Mouse (Mus musculus) hindbrain, embryonic 14.5 days (tissue): ENCODE results near the gene Olfr1245. TPM values are rescaled to one million over a fixed set of nuclear protein-coding genes. Genes with fewer than 3 reads are reported as not detected.
"Not testable (repeated sequence)": the region's sequence is repeated elsewhere in the genome, so short reads cannot be mapped to it uniquely, and the experiment has no call there.

ENCODE experiments used
- ATAC-seq: fragments of 200-750 bp; cut with Nextera tagmentation; 2 replicates; pipeline ENCODE4 v1.8.0; 2017; ENCODE audit warnings: moderate number of reproducible peaks, mild to moderate bottlenecking, moderate TSS enrichment, moderate library complexity; ENCODE audit not compliant: low FRiP score
- DNase-seq: peaks from one replicate; pipeline ENCODE4 v3.0.0-alpha.2; 2015; ENCODE audit warnings: low spot score
- H3K27ac ChIP-seq: fragments of 300-500 bp; sonication (generic); 2 replicates; pipeline ENCODE4 v1.5.1; 2014; ENCODE audit warnings: mild to moderate bottlenecking, moderate library complexity
- H3K27me3 ChIP-seq: fragments of 300-500 bp; sonication (generic); 2 replicates; pipeline ENCODE4 v1.6.1; 2014; ENCODE audit warnings: mild to moderate bottlenecking, low read length, mixed read lengths; ENCODE audit not compliant: control insufficient read depth, insufficient read depth
- H3K36me3 ChIP-seq: fragments of 300-500 bp; sonication (generic); replicated peaks from 2 replicates; pipeline ENCODE4 v1.6.1; 2014; ENCODE audit not compliant: control insufficient read depth, insufficient read depth
- H3K4me1 ChIP-seq: fragments of 300-500 bp; sonication (generic); replicated peaks from 2 replicates; pipeline ENCODE4 v1.6.1; 2014; ENCODE audit warnings: antibody characterized with exemption, low read length, mixed read lengths; ENCODE audit not compliant: control insufficient read depth, insufficient read depth
- H3K4me2 ChIP-seq: fragments of 300-500 bp; sonication (generic); replicated peaks from 2 replicates; pipeline ENCODE4 v1.6.1; 2014; ENCODE audit warnings: mild to moderate bottlenecking, moderate library complexity
- H3K4me3 ChIP-seq: fragments of 300-500 bp; sonication (generic); replicated peaks from 2 replicates; pipeline ENCODE4 v1.5.1; 2014; ENCODE audit warnings: mild to moderate bottlenecking, low read length
- H3K9ac ChIP-seq: fragments of 300-500 bp; sonication (generic); 2 replicates; pipeline ENCODE4 v1.6.1; 2014
- H3K9me3 ChIP-seq: fragments of 300-500 bp; sonication (generic); 2 replicates; pipeline ENCODE4 v1.6.1; 2016; ENCODE audit warnings: low read length; ENCODE audit not compliant: control insufficient read depth
- WGBS: fragments of 180-500 bp; shearing (Covaris S2); extraction: QIAGEN DNeasy Blood & Tissue Kit; methylation state at CpG from one replicate; pipeline ENCODE4 v1.1.7; 2014; 5-methylcytosine and 5-hydroxymethylcytosine counted together
- polyA plus RNA-seq: library from polyadenylated mRNA; unstranded; fragments of >200 nt; fragmentation: Nextera tagmentation; extraction: Ambion mirVana; gene quantifications from 2 replicates; pipeline ENCODE4 v1.2.1, GENCODE M21; 2014

The Olfr1245 gene
- polyA plus RNA-seq: not detected in 2 replicates

DNA sequence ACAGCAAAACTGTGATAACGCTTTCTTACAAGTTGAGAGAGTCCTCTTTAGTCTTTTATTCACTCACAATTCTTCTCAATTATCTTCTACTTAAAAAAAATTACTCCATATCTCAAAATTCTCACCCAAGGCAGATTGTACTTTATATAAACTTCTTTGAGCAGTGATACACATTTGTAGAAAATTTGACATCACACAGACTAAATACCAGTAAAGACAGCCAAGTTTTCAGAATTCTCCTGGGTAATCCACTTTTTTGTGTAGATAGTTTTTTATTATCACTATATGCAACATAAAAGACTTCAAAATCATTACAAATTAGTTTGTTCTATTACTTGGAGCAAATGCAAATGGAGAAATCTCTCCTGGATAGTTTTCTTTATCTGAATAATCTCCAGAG lies at the start of gene Olfr1245:
Gene Olfr1245, minus strand, starts transcription at position 101 of the 400 bp plus-strand sequence.
- no peak for ATAC-seq
- Histone ChIP-seq H3K9ac (no peak within 1 kb of the TSS), H3K4me2 (no peak within 1 kb of the TSS), H3K27me3 (no peaks in the 10 kb centered on the region), H3K27ac (no peak within 1 kb of the TSS), H3K9me3 (no peaks in the 10 kb centered on the region), H3K36me3 (no peaks in the 10 kb centered on the region), H3K4me1 (no peaks in the 10 kb centered on the region), H3K4me3 (no peak within 1 kb of the TSS)
- DNase-seq: no peak
- 83% methylated on average over 1 of the region's 1 CpGs for WGBS

- not testable (repeated sequence) for ATAC-seq
Observed at GRCm38 (mm10) chr2:89618145-89618544, 39.9 kb upstream of the Olfr1245 start, which contains the start of gene Olfr1248. Gene Olfr1248 (minus strand): TSS chr2:89618245.

DNA sequence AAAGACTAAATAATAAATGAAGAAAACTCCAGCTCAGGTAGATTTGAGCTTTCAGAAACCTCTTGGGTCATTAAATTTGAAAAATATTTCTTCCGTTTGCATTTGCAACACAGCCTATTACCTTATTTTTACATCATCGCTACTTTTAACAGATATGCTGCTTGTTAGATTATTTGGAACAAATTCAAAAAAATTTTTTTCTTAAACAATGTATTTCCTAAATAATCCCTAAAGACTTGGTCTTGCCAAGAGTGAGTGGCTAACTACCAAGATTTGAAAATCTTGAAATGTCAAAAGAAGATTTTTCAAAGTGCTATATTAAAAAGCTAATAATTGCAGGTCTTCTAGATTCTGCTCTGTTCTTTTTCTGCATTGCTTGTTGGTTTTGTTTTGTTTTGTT lies 35.8 kb upstream of the Olfr1245 start, which contains the start of gene Olfr1247:
Gene Olfr1247, minus strand, starts transcription at position 101 of the 400 bp plus-strand sequence.
- Histone ChIP-seq H3K4me2 (no peak within 1 kb of the TSS), H3K4me3 (no peak within 1 kb of the TSS), H3K27me3 (no peaks in the 10 kb centered on the region), H3K36me3 (no peaks in the 10 kb centered on the region), H3K9me3 (no peaks in the 10 kb centered on the region), H3K9ac (no peak within 1 kb of the TSS), H3K4me1 (no peaks in the 10 kb centered on the region), H3K27ac (no peak within 1 kb of the TSS)
- ATAC-seq (no peak), DNase-seq (no peak)
- WGBS: 98% methylated on average over 2 of the region's 2 CpGs

More at GRCm38 (mm10) chr2:89618145-89618544, 39.9 kb upstream of the Olfr1245 start, which contains the start of gene Olfr1248:
- not testable (repeated sequence) for H3K36me3 ChIP-seq, H3K27me3 ChIP-seq, H3K9me3 ChIP-seq, DNase-seq, H3K4me3 ChIP-seq, H3K4me1 ChIP-seq, H3K27ac ChIP-seq, H3K4me2 ChIP-seq, H3K9ac ChIP-seq
- 95% methylated on average over 1 of the region's 1 CpGs for WGBS

GRCm38 (mm10) chr2:89593057-89593456 lies 14.8 kb upstream of the Olfr1245 start, which contains the start of gene Olfr1246:
Gene Olfr1246 (minus strand): TSS chr2:89593157.
- Histone ChIP-seq H3K4me2 (no peak within 1 kb of the TSS), H3K27me3 (no peaks in the 10 kb centered on the region), H3K4me1 (no peaks in the 10 kb centered on the region), H3K9me3 (no peaks in the 10 kb centered on the region), H3K9ac (no peak within 1 kb of the TSS), H3K4me3 (no peak within 1 kb of the TSS), H3K36me3 (no peaks in the 10 kb centered on the region), H3K27ac (no peak within 1 kb of the TSS)
- DNase-seq (no peak), ATAC-seq (no peak)
- 92% methylated on average over 2 of the region's 2 CpGs for WGBS

- ATAC-seq, H3K4me2 ChIP-seq, H3K9me3 ChIP-seq, H3K4me3 ChIP-seq, DNase-seq, H3K36me3 ChIP-seq, H3K4me1 ChIP-seq, H3K27me3 ChIP-seq, H3K9ac ChIP-seq, H3K27ac ChIP-seq: not testable (repeated sequence)
- 63% methylated on average over 2 of the region's 2 CpGs for WGBS
Observed at GRCm38 (mm10) chr2:89562706-89563105, 15.5 kb downstream of the Olfr1245 start.

DNA sequence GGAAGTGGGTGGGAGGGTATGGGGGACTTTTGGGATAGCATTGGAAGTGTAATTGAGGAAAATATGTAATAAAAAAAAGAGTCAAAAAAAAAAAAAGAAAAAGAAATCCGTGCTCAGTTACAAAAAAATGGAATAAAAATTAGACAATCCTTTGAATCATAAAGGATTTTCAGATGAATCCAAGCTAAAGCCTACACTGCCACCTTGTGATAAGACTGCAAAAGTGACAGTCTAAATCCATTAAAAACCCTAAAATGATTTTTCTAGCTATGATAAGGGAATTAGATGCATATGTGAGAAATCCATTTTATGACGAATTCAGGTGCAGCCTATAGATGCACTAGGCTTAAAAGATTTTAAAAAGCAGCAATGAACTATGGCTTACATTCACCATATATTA lies 33.7 kb downstream of the Olfr1245 start:
- no peak for ATAC-seq
- no peaks in the 10 kb centered on the region for H3K4me1 ChIP-seq
- no peaks in the 10 kb centered on the region for H3K9me3 ChIP-seq
- no peaks in the 10 kb centered on the region for H3K36me3 ChIP-seq
- 54% methylated on average over 2 of the region's 2 CpGs for WGBS
- H3K9ac ChIP-seq: no peak overlapping the region
- H3K27ac ChIP-seq: no peak overlapping the region
- no peaks in the 10 kb centered on the region for H3K27me3 ChIP-seq
- H3K4me3 ChIP-seq: no peak overlapping the region
- H3K4me2 ChIP-seq: no peak overlapping the region
- DNase-seq: peak; percentile 72

DNA sequence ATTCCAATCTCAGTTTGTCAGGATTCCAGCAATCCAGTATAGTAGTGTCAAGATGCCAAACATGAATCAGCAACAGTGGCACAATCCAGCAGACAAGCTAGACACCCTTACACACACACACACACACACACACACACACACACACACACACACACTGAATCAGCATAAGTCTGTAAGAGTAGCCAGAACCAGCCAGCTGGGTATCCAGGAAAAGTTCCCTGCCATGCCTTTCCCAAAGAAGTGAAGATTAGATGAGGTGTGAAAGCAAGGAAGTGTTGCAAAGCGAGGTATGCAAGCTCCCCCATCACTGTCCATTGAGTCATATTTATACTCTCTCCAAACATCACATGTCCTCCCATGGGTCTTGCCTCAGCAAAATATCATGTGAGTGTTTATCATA lies 38.3 kb downstream of the Olfr1245 start:
- no peak for ATAC-seq
- no peak overlapping the region for H3K4me2 ChIP-seq
- WGBS: 78% methylated on average over 1 of the region's 1 CpGs
- DNase-seq: no peak
- H3K27ac ChIP-seq: no peak overlapping the region
- H3K27me3 ChIP-seq: no peaks in the 10 kb centered on the region
- H3K36me3 ChIP-seq: no peaks in the 10 kb centered on the region
- no peaks in the 10 kb centered on the region for H3K4me1 ChIP-seq
- H3K9ac ChIP-seq: no peak overlapping the region
- H3K4me3 ChIP-seq: no peak overlapping the region
- no peaks in the 10 kb centered on the region for H3K9me3 ChIP-seq

GRCm38 (mm10) chr2:89531387-89531786 lies 46.9 kb downstream of the Olfr1245 start, which contains the start of gene Olfr1243:
Gene Olfr1243 (minus strand): TSS chr2:89531487.
- 94% methylated on average over 1 of the region's 1 CpGs for WGBS
- Histone ChIP-seq H3K4me2 (no peak within 1 kb of the TSS), H3K4me3 (no peak within 1 kb of the TSS), H3K27ac (no peak within 1 kb of the TSS), H3K36me3 (no peaks in the 10 kb centered on the region), H3K9me3 (no peaks in the 10 kb centered on the region), H3K9ac (no peak within 1 kb of the TSS), H3K4me1 (no peaks in the 10 kb centered on the region), H3K27me3 (no peaks in the 10 kb centered on the region)
- no peak for ATAC-seq
- no peak for DNase-seq
